Comparison of ENCODE assay signal across 18 mouse cellular contexts in genomic region chr7:130432141-130432540, GRCm38 (mm10).
DNase-seq lines count a peak whose midpoint lies in the region; ATAC-seq lines count a peak whose summit lies in the region.
"Had no signal": no experiment of that assay in that cellular context is flagged by ENCODE, and none has a peak within 500 bp of the region (broad histone marks: within the 10 kb centered on the region; RNA-seq: fewer than 3 reads in every experiment).

No protein-coding gene starts in this region.

- no peaks in the 10 kb centered on the region for H3K36me3 ChIP-seq in hindbrain, embryonic 11.5 days (ENCODE audit: control insufficient read depth, insufficient read depth, low read length)
- H3K36me3 ChIP-seq: embryonic facial prominence, embryonic 15.5 days; limb, embryonic 10.5 days; neural tube, embryonic 12.5 days; stomach, embryonic 15.5 days had no signal

- 94% methylated on average over 2 of the region's 2 CpGs for WGBS in hindbrain, embryonic 11.5 days

- intact Hi-C loops in gastrocnemius, postnatal 14 days (cut with DNase I; ENCODE audit: low total_unique reads), result no loop called here

- H3K27ac ChIP-seq in hindbrain, embryonic 11.5 days (ENCODE audit: low read depth, low read length), result no peak overlapping the region
- H3K27ac ChIP-seq: embryonic facial prominence, embryonic 15.5 days; forebrain, embryonic 10.5 days; left cerebral cortex, adult 2 months; limb, embryonic 10.5 days; liver, embryonic 13.5 days; neural tube, embryonic 12.5 days; stomach, embryonic 15.5 days had no signal

- H3K9ac ChIP-seq in hindbrain, embryonic 11.5 days (ENCODE audit: low read depth, low read length), result no peak overlapping the region
- H3K9ac ChIP-seq: embryonic facial prominence, embryonic 15.5 days; liver, embryonic 13.5 days; neural tube, embryonic 12.5 days; stomach, embryonic 15.5 days had no signal

- DNase-seq in gastrocnemius, postnatal 14 days, result peak; percentile 18
- no peak for DNase-seq in gastrocnemius, postnatal 4 days (ENCODE audit: low spot score in 2 of 2)
- DNase-seq in lung, postnatal 10 days, result peak; percentile 24
- no peak for DNase-seq in lung, postnatal 25 days (ENCODE audit: low spot score)
- DNase-seq in adrenal gland, adult 2 months, result peak; percentile 81
- DNase-seq in skeletal muscle tissue, adult 2 months (ENCODE audit: low read depth, low spot score), result peak; percentile 11
- DNase-seq in hindbrain, embryonic 11.5 days (ENCODE audit: low spot score), result no peak
- DNase-seq: cerebellum, adult 9-11 months; liver, embryonic 13.5 days; thymus, adult 2 months had no signal

- H3K4me2 ChIP-seq in hindbrain, embryonic 11.5 days (replicated peaks; ENCODE audit: low read depth, low read length), result no peak overlapping the region
- H3K4me2 ChIP-seq: embryonic facial prominence, embryonic 15.5 days; liver, embryonic 13.5 days; neural tube, embryonic 12.5 days; stomach, embryonic 15.5 days had no signal

- H3K4me3 ChIP-seq in hindbrain, embryonic 11.5 days (ENCODE audit: low read depth, low read length), result no peak overlapping the region
- H3K4me3 ChIP-seq: embryonic facial prominence, embryonic 15.5 days; forebrain, embryonic 10.5 days; left cerebral cortex, adult 2 months; limb, embryonic 10.5 days; liver, embryonic 13.5 days; neural tube, embryonic 12.5 days; stomach, embryonic 15.5 days had no signal

- H3K4me1 ChIP-seq in hindbrain, embryonic 11.5 days (replicated peaks; ENCODE audit: control insufficient read depth, insufficient read depth, low read length), result no peaks in the 10 kb centered on the region
- H3K4me1 ChIP-seq: neural tube, embryonic 12.5 days; stomach, embryonic 15.5 days had no signal

- no peak for ATAC-seq in hindbrain, embryonic 11.5 days (ENCODE audit: low FRiP score)
- ATAC-seq: hindbrain, embryonic 16.5 days; intestine, postnatal 0 days had no signal

- H3K9me3 ChIP-seq in hindbrain, embryonic 11.5 days (ENCODE audit: control insufficient read depth, low read length), result no peaks in the 10 kb centered on the region
- H3K9me3 ChIP-seq: embryonic facial prominence, embryonic 15.5 days; forebrain, embryonic 10.5 days; limb, embryonic 10.5 days; liver, embryonic 13.5 days; neural tube, embryonic 12.5 days; stomach, embryonic 15.5 days had no signal

- no peaks in the 10 kb centered on the region for H3K27me3 ChIP-seq in hindbrain, embryonic 11.5 days (ENCODE audit: control insufficient read depth, insufficient read depth, low read length)
- H3K27me3 ChIP-seq: embryonic facial prominence, embryonic 15.5 days; liver, embryonic 13.5 days; neural tube, embryonic 12.5 days; stomach, embryonic 15.5 days had no signal

Comparison
In these comparisons a context has a peak if more than half of its experiments do, and no peak if none do; other contexts are left out.
1. DNase-seq: peak in gastrocnemius, postnatal 14 days (single experiment), lung, postnatal 10 days (single experiment), adrenal gland, adult 2 months (single experiment) and skeletal muscle tissue, adult 2 months (single experiment); none in gastrocnemius, postnatal 4 days (0 of 2), lung, postnatal 25 days (single experiment) and hindbrain, embryonic 11.5 days (single experiment).